Mouse (Mus musculus) intestine, postnatal 0 days (tissue): Measurements from ENCODE around the gene Ltb4r2. TPM values are rescaled to one million over a fixed set of nuclear protein-coding genes. Genes with fewer than 3 reads are reported as not detected.

Source experiments
- ATAC-seq: fragments of 200-750 bp; cut with Nextera tagmentation; 2 replicates; pipeline ENCODE4 v1.8.0; 2017; ENCODE audit warnings: mild to moderate bottlenecking, moderate TSS enrichment, moderate library complexity
- H3K27ac ChIP-seq: fragments of 300-500 bp; sonication (generic); 2 replicates; pipeline ENCODE4 v1.5.1; 2014; ENCODE audit warnings: mild to moderate bottlenecking, low read depth, low read length, moderate library complexity
- H3K27me3 ChIP-seq: fragments of 300-500 bp; sonication (generic); replicated peaks from 2 replicates; pipeline ENCODE4 v1.6.1; 2014; ENCODE audit warnings: low read length, mixed read lengths; ENCODE audit not compliant: control insufficient read depth, insufficient read depth
- H3K36me3 ChIP-seq: fragments of 300-500 bp; sonication (generic); 2 replicates; pipeline ENCODE4 v1.6.1; 2014; ENCODE audit warnings: mild to moderate bottlenecking, moderate library complexity; ENCODE audit not compliant: control insufficient read depth, insufficient read depth
- H3K4me1 ChIP-seq: fragments of 300-500 bp; sonication (generic); replicated peaks from 2 replicates; pipeline ENCODE4 v1.6.1; 2014; ENCODE audit warnings: antibody characterized with exemption, low read length, mixed read lengths; ENCODE audit not compliant: control insufficient read depth, insufficient read depth
- H3K4me2 ChIP-seq: fragments of 300-500 bp; sonication (generic); replicated peaks from 2 replicates; pipeline ENCODE4 v1.6.1; 2014; ENCODE audit warnings: low read depth, mild to moderate bottlenecking, moderate library complexity
- H3K4me3 ChIP-seq: fragments of 300-500 bp; sonication (generic); 2 replicates; pipeline ENCODE4 v1.5.1; 2014; ENCODE audit warnings: low read depth, low read length
- H3K9ac ChIP-seq: fragments of 300-500 bp; sonication (generic); 2 replicates; pipeline ENCODE4 v1.6.1; 2014; ENCODE audit warnings: mild to moderate bottlenecking, low read depth, low read length
- H3K9me3 ChIP-seq: fragments of 300-500 bp; sonication (generic); 2 replicates; pipeline ENCODE4 v1.6.1; 2016; ENCODE audit warnings: mixed run types; ENCODE audit not compliant: control insufficient read depth
- CTCF ChIP-seq: sonication (generic); IDR thresholded peaks from 2 replicates; pipeline ENCODE4 v1.5.1; 2016; ENCODE audit warnings: low read depth, mild to moderate bottlenecking, control low read depth, antibody characterized with exemption, moderate library complexity
- WGBS: fragments of 180-500 bp; shearing (Covaris S2); extraction: QIAGEN DNeasy Blood & Tissue Kit; methylation state at CpG from one replicate; pipeline ENCODE4 v1.1.7; 2014; 5-methylcytosine and 5-hydroxymethylcytosine counted together
- polyA plus RNA-seq: library from polyadenylated mRNA; unstranded; fragments of >200 nt; fragmentation: Nextera tagmentation; extraction: Ambion mirVana; gene quantifications from 2 replicates; pipeline ENCODE4 v1.2.1, GENCODE M21; 2015

The Ltb4r2 gene
- polyA plus RNA-seq, 1 experiment from 2014 or later = 9.0 TPM

- Histone ChIP-seq H3K4me1 (no peaks in the 10 kb centered on the region), H3K36me3 (peaks cover 19% of the 10 kb centered on the region), H3K4me2 (no peak overlapping the region), H3K27ac (no peak overlapping the region), H3K27me3 (no peaks in the 10 kb centered on the region), H3K9me3 (no peaks in the 10 kb centered on the region), H3K4me3 (no peak overlapping the region), H3K9ac (no peak overlapping the region)
- TF ChIP-seq CTCF = no peak
- no peak for ATAC-seq
- WGBS = 95% methylated on average over 7 of the region's 7 CpGs
Observed at GRCm38 (mm10) chr14:55723433-55723832, 37.8 kb upstream of the Ltb4r2 start.

GRCm38 (mm10) chr14:55724411-55724871, 36.8 kb upstream of the Ltb4r2 start:
- no peak for TF ChIP-seq CTCF
- H3K27ac ChIP-seq = no peak overlapping the region

GRCm38 (mm10) chr14:55726261-55726660, 35.0 kb upstream of the Ltb4r2 start:
- Histone ChIP-seq H3K27ac (no peak overlapping the region), H3K27me3 (no peaks in the 10 kb centered on the region), H3K9me3 (no peaks in the 10 kb centered on the region), H3K9ac (no peak overlapping the region), H3K36me3 (no peaks in the 10 kb centered on the region), H3K4me3 (no peak overlapping the region), H3K4me2 (no peak overlapping the region), H3K4me1 (no peaks in the 10 kb centered on the region)
- no peak for ATAC-seq
- TF ChIP-seq CTCF = no peak

More at GRCm38 (mm10) chr14:55724411-55724871, 36.8 kb upstream of the Ltb4r2 start:
- Histone ChIP-seq H3K9ac (no peak overlapping the region), H3K4me1 (no peaks in the 10 kb centered on the region), H3K36me3 (peaks cover 10% of the 10 kb centered on the region; the same call in 1 of the 2 replicates), H3K9me3 (no peaks in the 10 kb centered on the region), H3K27me3 (no peaks in the 10 kb centered on the region), H3K4me3 (no peak overlapping the region), H3K4me2 (no peak overlapping the region)
- no peak for ATAC-seq
- WGBS = 50% methylated on average over 8 of the region's 8 CpGs

- ATAC-seq = no peak
- Histone ChIP-seq H3K36me3 (no peaks in the 10 kb centered on the region), H3K4me3 (no peak overlapping the region), H3K4me1 (no peaks in the 10 kb centered on the region), H3K27ac (no peak overlapping the region), H3K9ac (no peak overlapping the region), H3K9me3 (no peaks in the 10 kb centered on the region), H3K27me3 (no peaks in the 10 kb centered on the region), H3K4me2 (no peak overlapping the region)
- WGBS = 67% methylated on average over 8 of the region's 8 CpGs
- TF ChIP-seq CTCF = no peak
Observed at GRCm38 (mm10) chr14:55727889-55728685, 33.1 kb upstream of the Ltb4r2 start.

GRCm38 (mm10) chr14:55730116-55730515, 31.1 kb upstream of the Ltb4r2 start:
- Histone ChIP-seq H3K27me3 (no peaks in the 10 kb centered on the region), H3K4me1 (0 out of 2 replicates have a peak, but pooled peaks cover 5% of the 10 kb centered on the region), H3K9ac (no peak overlapping the region), H3K9me3 (no peaks in the 10 kb centered on the region), H3K36me3 (no peaks in the 10 kb centered on the region), H3K4me3 (no peak overlapping the region), H3K4me2 (no peak overlapping the region), H3K27ac (no peak overlapping the region)
- no peak for TF ChIP-seq CTCF
- ATAC-seq = no peak
- 84% methylated on average over 7 of the region's 7 CpGs for WGBS

- Histone ChIP-seq H3K36me3 (no peaks in the 10 kb centered on the region), H3K4me1 (0 out of 2 replicates have a peak, but pooled peaks cover 5% of the 10 kb centered on the region), H3K9ac (no peak overlapping the region), H3K4me2 (no peak overlapping the region), H3K9me3 (no peaks in the 10 kb centered on the region), H3K4me3 (no peak overlapping the region), H3K27me3 (no peaks in the 10 kb centered on the region), H3K27ac (no peak overlapping the region)
- no peak for TF ChIP-seq CTCF
- no peak for ATAC-seq
- WGBS = 83% methylated on average over 7 of the region's 7 CpGs
Observed at GRCm38 (mm10) chr14:55730531-55731032, 30.6 kb upstream of the Ltb4r2 start.
